Mouse (Mus musculus) neural tube, embryonic 11.5 days (tissue): ENCODE results near the gene Vars2. TPM values are rescaled to one million over a fixed set of nuclear protein-coding genes. Genes with fewer than 3 reads are reported as not detected.
A peak's percentile ranks its signal among the peaks of the same experiment; 100 is the strongest.

Source experiments
- ATAC-seq: fragments of 200-750 bp; cut with Nextera tagmentation; 2 replicates; pipeline ENCODE4 v1.8.0; 2017; ENCODE audit warnings: moderate number of reproducible peaks, mild to moderate bottlenecking, moderate TSS enrichment, moderate library complexity; ENCODE audit not compliant: insufficient read depth, low FRiP score, low TSS enrichment
- DNase-seq: peaks from one replicate; pipeline ENCODE4 v3.0.0-alpha.2; 2015; ENCODE audit warnings: low spot score
- H3K27ac ChIP-seq: fragments of 300-500 bp; sonication (generic); 2 replicates; pipeline ENCODE4 v1.5.1; 2014; ENCODE audit warnings: low read depth, mild to moderate bottlenecking, low read length
- H3K27me3 ChIP-seq: fragments of 300-500 bp; sonication (generic); 2 replicates; pipeline ENCODE4 v1.6.1; 2014; ENCODE audit warnings: mild to moderate bottlenecking, low read length, mixed read lengths; ENCODE audit not compliant: control insufficient read depth, insufficient read depth
- H3K36me3 ChIP-seq: fragments of 300-500 bp; sonication (generic); 2 replicates; pipeline ENCODE4 v1.6.1; 2014; ENCODE audit warnings: mild to moderate bottlenecking, low read length, moderate library complexity, mixed read lengths; ENCODE audit not compliant: control insufficient read depth, insufficient read depth
- H3K4me1 ChIP-seq: fragments of 300-500 bp; sonication (generic); 2 replicates; pipeline ENCODE4 v1.6.1; 2014; ENCODE audit warnings: low read length, mixed read lengths; ENCODE audit not compliant: control insufficient read depth, insufficient read depth
- H3K4me2 ChIP-seq: fragments of 300-500 bp; sonication (generic); 2 replicates; pipeline ENCODE4 v1.6.1; 2014; ENCODE audit warnings: low read depth, mild to moderate bottlenecking, moderate library complexity
- H3K4me3 ChIP-seq: fragments of 300-500 bp; sonication (generic); 2 replicates; pipeline ENCODE4 v1.5.1; 2014; ENCODE audit warnings: low read depth, low read length
- H3K9ac ChIP-seq: fragments of 300-500 bp; sonication (generic); 2 replicates; pipeline ENCODE4 v1.6.1; 2014; ENCODE audit warnings: mild to moderate bottlenecking, low read length
- H3K9me3 ChIP-seq: fragments of 300-500 bp; sonication (generic); 2 replicates; pipeline ENCODE4 v1.6.1; 2016; ENCODE audit warnings: low read length; ENCODE audit not compliant: control insufficient read depth
- WGBS: fragments of 180-500 bp; shearing (Covaris S2); extraction: QIAGEN DNeasy Blood & Tissue Kit; methylation state at CpG from one replicate; pipeline ENCODE4 v1.1.7; 2014; 5-methylcytosine and 5-hydroxymethylcytosine counted together
- polyA plus RNA-seq: library from polyadenylated mRNA; unstranded; fragments of >200 nt; fragmentation: Nextera tagmentation; extraction: Ambion mirVana; gene quantifications from 2 replicates; pipeline ENCODE4 v1.2.1, GENCODE M21; 2014

Gene Vars2
- polyA plus RNA-seq, 1 experiment from 2014 or later: 15.0 TPM

GRCm38 (mm10) chr17:35666851-35667256 lies 538 bp downstream of the Vars2 start:
- no peaks in the 10 kb centered on the region for H3K27me3 ChIP-seq
- no peaks in the 10 kb centered on the region for H3K36me3 ChIP-seq
- peak overlapping the region; percentile 84 for H3K9ac ChIP-seq
- peak; percentile 70 for DNase-seq
- peak overlapping the region; percentile 72 for H3K4me3 ChIP-seq
- peak overlapping the region; percentile 78 for H3K27ac ChIP-seq
- peaks cover 11% of the 10 kb centered on the region for H3K4me1 ChIP-seq
- peak overlapping the region; percentile 77 for H3K4me2 ChIP-seq
- ATAC-seq: no peak; the same call in 1 of the 2 replicates
- H3K9me3 ChIP-seq: no peaks in the 10 kb centered on the region
- WGBS: 5% methylated on average over 13 of the region's 13 CpGs

- Histone ChIP-seq H3K4me1 (peaks cover 11% of the 10 kb centered on the region), H3K27ac (no peak overlapping the region), H3K9ac (no peak overlapping the region), H3K9me3 (no peaks in the 10 kb centered on the region), H3K36me3 (no peaks in the 10 kb centered on the region), H3K27me3 (no peaks in the 10 kb centered on the region), H3K4me3 (no peak overlapping the region), H3K4me2 (no peak overlapping the region)
- DNase-seq: no peak
- 83% methylated on average over 17 of the region's 17 CpGs for WGBS
- no peak for ATAC-seq
These were observed 1.4 kb downstream of the Vars2 start for GRCm38 (mm10) chr17:35665957-35666515.

GRCm38 (mm10) chr17:35653086-35653485 lies 14.3 kb downstream of the Vars2 start:
- WGBS: 85% methylated on average over 2 of the region's 2 CpGs
- no peak overlapping the region for H3K27ac ChIP-seq
- no peak overlapping the region for H3K9ac ChIP-seq
- no peak for DNase-seq
- H3K27me3 ChIP-seq: no peaks in the 10 kb centered on the region
- H3K36me3 ChIP-seq: peaks cover 4% of the 10 kb centered on the region
- H3K4me3 ChIP-seq: no peak overlapping the region
- H3K4me2 ChIP-seq: no peak overlapping the region
- H3K4me1 ChIP-seq: no peaks in the 10 kb centered on the region
- H3K9me3 ChIP-seq: no peaks in the 10 kb centered on the region
- no peak for ATAC-seq

DNA sequence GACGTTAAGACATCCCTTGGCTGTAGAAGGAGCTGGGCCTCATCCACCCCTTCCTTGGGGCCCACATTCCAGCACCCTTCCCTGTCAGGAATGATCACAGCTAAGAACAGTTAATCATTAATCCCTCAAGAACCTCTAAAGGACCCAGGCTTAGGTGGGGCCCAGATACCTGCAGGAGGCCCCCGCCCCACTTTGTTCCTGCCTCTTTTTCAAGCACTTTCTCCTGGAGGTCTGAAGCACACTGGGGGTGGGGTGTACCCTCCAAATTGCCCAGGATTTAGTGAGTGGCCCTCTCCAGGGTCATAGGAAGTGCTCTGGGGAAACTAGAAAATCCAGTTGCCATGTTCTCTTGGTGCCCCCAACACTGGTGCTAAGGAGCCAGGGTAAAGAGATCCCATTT lies 18.0 kb downstream of the Vars2 start:
- no peak overlapping the region for H3K9ac ChIP-seq
- DNase-seq: no peak
- H3K36me3 ChIP-seq: no peaks in the 10 kb centered on the region
- no peaks in the 10 kb centered on the region for H3K4me1 ChIP-seq
- ATAC-seq: no peak
- H3K27me3 ChIP-seq: no peaks in the 10 kb centered on the region
- H3K4me2 ChIP-seq: no peak overlapping the region
- no peak overlapping the region for H3K27ac ChIP-seq
- no peak overlapping the region for H3K4me3 ChIP-seq
- H3K9me3 ChIP-seq: no peaks in the 10 kb centered on the region
- WGBS: 75% methylated on average over 2 of the region's 2 CpGs

- H3K4me2 ChIP-seq: no peak within 1 kb of the TSS
- H3K27ac ChIP-seq: no peak within 1 kb of the TSS
- H3K9me3 ChIP-seq: no peaks in the 10 kb centered on the region
- ATAC-seq (no peak), DNase-seq (no peak)
- WGBS: 76% methylated on average over 13 of the region's 13 CpGs
- H3K27me3 ChIP-seq: no peaks in the 10 kb centered on the region
- no peaks in the 10 kb centered on the region for H3K4me1 ChIP-seq
- no peak within 1 kb of the TSS for H3K9ac ChIP-seq
- H3K36me3 ChIP-seq: no peaks in the 10 kb centered on the region
- no peak within 1 kb of the TSS for H3K4me3 ChIP-seq
These were observed 23.7 kb downstream of the Vars2 start, which contains the start of gene Mucl3 for GRCm38 (mm10) chr17:35643609-35644236. Mucl3 (minus strand) TSS chr17:35643695.

DNA sequence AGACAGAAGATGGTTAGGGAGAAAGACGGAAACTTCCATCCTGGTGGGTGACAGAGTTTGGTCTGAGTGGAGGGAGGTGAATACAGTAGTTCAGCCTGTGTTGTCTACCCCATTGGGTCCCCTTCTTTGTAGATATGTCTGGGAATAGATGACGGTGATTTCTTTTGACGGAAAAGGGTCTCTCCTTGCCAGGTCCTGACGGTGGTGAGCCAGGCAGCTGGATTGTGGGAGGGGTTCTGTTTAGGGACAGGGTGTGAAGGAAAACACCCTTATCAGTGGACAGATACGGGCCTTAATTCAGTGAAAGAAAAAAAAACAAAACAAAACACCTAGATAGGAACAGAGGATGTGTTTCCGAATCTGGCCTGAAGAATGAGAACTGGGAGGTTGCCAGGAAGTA lies 28.0 kb downstream of the Vars2 start:
- H3K36me3 ChIP-seq: no peaks in the 10 kb centered on the region
- ATAC-seq (no peak), DNase-seq (no peak)
- no peak overlapping the region for H3K9ac ChIP-seq
- no peaks in the 10 kb centered on the region for H3K9me3 ChIP-seq
- H3K27me3 ChIP-seq: 0 out of 2 replicates have a peak, but pooled peaks cover 2% of the 10 kb centered on the region
- 85% methylated on average over 6 of the region's 6 CpGs for WGBS
- H3K4me3 ChIP-seq: no peak overlapping the region
- H3K4me2 ChIP-seq: no peak overlapping the region
- H3K4me1 ChIP-seq: no peaks in the 10 kb centered on the region
- H3K27ac ChIP-seq: no peak overlapping the region

DNA sequence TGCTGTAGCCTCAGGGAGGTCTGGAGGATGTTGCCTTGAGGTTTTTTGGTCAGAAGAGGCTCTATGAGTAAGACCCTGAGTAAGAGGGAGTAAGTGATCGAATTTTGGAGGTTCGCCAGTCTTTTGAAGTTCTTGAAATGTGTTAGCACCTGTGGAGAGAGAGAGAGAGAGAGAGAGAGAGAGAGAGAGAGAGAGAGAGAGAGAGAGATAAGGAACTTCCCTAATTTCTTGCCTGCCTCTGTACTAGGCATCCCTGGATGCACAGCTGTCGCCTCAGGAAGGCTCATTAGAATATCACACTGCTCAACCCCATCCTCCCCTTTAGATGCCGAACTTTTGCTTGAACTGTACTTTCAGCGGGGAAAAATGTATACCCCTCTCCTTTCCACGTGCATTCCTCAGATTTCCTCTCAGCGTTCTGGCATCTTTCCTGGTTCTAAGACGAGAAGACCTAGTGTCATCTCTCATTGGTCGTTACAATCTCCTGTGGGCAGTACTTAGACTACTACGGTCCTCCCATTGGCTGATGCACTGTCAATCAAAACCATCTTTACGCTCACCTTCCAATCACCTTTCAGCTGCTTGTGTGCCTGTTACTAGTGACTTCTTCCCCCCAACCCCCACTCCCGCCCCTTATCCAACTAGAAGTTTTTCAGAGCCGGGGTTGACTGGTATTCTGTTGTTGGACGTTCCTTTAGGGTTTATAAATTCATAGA lies 28.8 kb downstream of the Vars2 start:
- Histone ChIP-seq H3K4me3 (no peak overlapping the region), H3K36me3 (no peaks in the 10 kb centered on the region)

DNA sequence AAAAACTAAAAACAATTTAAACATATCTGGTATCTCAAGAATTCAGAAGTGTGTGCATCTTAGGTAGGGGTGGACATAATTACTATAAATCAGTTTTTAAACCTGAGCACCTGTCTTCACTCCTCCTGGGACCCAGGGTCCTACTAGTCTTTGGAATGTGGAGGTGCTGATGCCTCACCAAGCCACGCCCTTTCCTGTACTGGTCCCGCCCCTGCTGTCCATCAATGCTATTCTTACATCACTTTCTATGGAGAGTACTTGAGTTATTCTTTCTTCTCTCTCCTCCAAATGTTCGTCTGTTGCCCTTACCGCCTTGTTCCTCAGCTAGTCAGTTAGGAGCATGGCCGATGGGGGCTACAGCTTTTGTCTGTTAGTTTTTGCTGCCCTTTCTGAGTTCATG lies 31.0 kb downstream of the Vars2 start:
- DNase-seq: no peak

More for the DNA sequence above, 28.8 kb downstream of the Vars2 start:
- peak; percentile 75 for ATAC-seq
- DNase-seq: peak; percentile 67
- Histone ChIP-seq H3K9ac (no peak overlapping the region), H3K4me2 (no peak overlapping the region), H3K27ac (no peak overlapping the region), H3K27me3 (0 out of 2 replicates have a peak, but pooled peaks cover 2% of the 10 kb centered on the region), H3K4me1 (no peaks in the 10 kb centered on the region), H3K9me3 (no peaks in the 10 kb centered on the region)
- 29% methylated on average over 14 of the region's 14 CpGs for WGBS

More for the DNA sequence above, 31.0 kb downstream of the Vars2 start:
- no peak overlapping the region for H3K27ac ChIP-seq
- H3K9me3 ChIP-seq: no peaks in the 10 kb centered on the region
- no peaks in the 10 kb centered on the region for H3K36me3 ChIP-seq
- no peaks in the 10 kb centered on the region for H3K4me1 ChIP-seq
- ATAC-seq: no peak
- H3K4me3 ChIP-seq: no peak overlapping the region
- no peak overlapping the region for H3K4me2 ChIP-seq
- H3K27me3 ChIP-seq: 0 out of 2 replicates have a peak, but pooled peaks cover 2% of the 10 kb centered on the region
- WGBS: 49% methylated on average over 5 of the region's 5 CpGs
- H3K9ac ChIP-seq: no peak overlapping the region
